Mouse (Mus musculus): ENCODE measurements around the gene Stard13.

The Stard13 gene

GRCm38 (mm10) chr5:151228367-151229005, 5.2 kb downstream of the Stard13 start:
- no peak for DNase-seq (ENCODE audit: low read depth, low spot score)

DNA sequence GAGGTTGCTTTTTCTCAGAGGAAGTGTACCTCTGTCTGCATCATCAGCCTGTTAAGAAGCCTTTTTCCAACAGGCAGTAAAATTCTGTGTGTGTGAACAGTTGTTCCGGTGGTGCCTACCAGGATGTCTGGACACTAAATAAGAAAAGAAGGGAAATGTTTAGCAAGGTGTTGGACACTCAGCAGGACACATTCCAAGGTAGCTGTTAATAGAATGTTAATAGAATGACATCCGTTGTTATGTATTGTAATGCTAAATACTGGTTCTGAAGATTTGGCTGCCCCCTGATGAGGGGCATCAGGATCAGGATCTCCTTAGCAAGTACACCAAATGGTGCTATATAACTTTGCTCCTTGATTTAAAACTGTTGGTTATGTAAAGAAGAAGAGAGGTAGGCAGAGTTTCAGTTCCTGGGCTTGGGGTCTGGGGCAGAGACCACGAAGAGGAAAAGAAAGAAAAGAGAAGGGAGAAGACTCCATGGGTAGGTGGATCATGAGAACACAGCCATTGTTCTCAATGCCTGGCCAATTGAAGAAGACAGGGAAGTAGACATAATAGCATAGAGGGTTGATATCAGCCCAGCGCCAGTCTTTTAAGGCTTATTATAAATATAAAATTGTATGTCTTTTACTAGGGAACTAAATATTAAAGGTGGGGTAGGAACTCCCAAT, 9.8 kb downstream of the Stard13 start:
- DNase-seq (ENCODE audit: low read depth, low spot score), result no peak

GRCm38 (mm10) chr5:151222791-151223190, 10.8 kb downstream of the Stard13 start:
- no peak for DNase-seq (ENCODE audit: low read depth, low spot score)

- no peak for DNase-seq (ENCODE audit: low read depth, low spot score)
Measured at GRCm38 (mm10) chr5:151218689-151219115, 14.9 kb downstream of the Stard13 start.

DNA sequence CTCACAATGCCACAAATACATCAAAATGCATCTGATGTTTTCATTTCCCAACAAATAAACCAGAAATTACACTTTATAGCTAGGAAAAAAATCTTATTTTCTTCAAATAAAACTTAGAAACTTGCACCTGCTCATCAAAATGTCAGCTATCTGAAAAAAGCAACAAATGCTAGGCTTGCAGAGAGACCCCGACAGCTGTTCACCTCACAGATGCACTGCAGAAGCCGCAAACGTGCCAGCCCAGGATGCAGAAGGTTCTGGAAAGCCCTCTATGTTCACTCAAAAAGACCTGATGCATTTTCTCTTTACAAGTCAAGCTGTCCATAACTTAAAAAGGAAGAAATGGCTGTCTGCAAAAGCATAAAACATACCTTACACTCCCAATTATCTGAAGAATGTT, 20.5 kb downstream of the Stard13 start:
- no peak for DNase-seq (ENCODE audit: low read depth, low spot score)

DNA sequence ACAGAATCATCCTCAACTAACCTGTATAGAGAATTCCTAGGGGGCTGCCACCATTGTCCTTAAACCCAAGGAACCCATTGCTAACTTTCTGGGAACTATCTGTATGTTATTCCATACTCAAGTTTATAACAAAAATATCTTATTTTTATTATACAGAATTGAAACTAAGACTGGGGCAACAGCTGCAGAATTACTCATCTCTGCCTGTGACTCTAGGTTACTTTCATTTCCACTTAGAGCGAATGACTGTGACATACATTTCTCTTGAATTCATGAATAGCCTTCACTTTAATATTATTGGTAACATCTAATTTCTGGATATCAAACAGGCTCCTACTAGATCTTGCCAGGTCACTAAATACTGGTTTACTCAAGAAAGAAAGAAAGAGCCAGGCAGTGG, 22.8 kb downstream of the Stard13 start:
- no peak for DNase-seq (ENCODE audit: low read depth, low spot score)

DNA sequence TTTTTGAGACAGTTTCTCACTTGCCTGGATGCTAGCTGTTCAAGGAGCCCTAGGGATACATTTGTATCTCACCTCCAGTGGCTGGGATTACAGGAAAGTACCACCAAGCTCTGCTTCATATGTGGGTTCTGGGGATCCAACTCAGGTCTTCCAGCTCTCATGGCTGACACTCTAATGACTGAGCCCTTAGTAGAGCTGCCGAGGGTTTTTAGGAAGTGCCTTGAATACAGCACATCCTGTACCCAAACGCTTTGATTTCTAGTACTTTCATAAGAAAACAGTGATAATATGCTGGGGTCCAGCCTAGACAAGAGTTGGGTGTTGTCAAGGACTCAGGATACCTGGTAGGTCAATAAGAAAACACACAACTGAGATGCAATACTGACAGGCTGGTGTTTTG, 23.6 kb downstream of the Stard13 start:
- no peak for DNase-seq (ENCODE audit: low read depth, low spot score)

DNA sequence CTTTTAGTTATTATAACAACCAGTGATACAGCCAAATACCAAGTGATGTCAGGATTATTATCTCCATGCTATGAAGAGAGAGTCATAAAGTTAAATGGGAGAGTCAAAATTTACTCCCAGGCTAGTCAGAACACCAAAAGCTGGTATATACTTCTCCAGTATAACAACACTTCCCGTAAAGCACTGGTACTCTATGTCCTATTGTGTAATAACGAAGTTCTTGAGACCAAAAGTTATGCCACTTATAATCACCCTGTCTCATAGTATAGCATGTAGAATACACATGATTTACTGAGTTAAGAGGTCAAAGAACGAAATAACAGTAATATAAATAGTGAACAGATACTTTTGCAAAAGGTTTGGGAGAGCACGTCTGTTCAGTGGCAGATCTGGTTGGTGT, 28.6 kb downstream of the Stard13 start:
- no peak for DNase-seq (ENCODE audit: low read depth, low spot score)

- DNase-seq (ENCODE audit: low read depth, low spot score), result no peak
Measured at GRCm38 (mm10) chr5:151202925-151203324, 30.7 kb downstream of the Stard13 start.

DNA sequence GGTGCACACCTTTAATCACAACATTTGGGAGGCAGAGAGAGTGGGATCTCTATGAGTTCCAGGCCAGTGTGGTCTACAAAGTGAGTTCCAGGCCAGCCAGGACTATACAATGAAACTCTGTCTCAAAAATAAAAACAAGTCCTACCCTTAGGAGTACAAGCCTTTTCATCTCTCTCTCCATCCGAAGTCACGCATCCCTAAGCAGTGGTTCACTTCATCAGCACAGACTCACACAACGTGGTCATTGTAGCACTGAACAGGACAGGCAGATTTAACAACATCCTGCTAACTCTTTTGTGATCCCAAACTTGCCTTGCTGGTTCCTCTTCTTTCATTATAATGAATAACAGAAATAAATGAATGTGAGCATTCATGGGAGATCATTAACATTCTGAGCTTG, 32.4 kb downstream of the Stard13 start:
- DNase-seq (ENCODE audit: low read depth, low spot score), result no peak

DNA sequence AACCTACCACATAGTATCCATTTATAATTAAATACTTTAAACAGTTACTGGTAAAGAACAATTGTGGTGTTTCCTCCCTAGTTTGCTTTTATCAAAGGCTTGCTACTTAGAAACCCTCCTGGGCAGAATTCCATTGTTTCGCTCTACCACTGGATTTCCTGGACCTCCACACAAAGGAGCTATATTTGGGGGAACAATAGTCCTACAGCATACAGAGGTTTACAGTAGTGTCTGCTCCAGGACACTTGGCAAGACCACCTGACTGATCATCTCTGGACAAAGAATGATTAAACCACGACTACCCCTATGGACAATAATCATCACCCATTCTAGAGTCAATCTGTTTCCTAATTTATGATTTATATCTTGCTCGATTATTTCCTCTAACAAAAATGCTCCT, 34.4 kb downstream of the Stard13 start:
- DNase-seq (ENCODE audit: low read depth, low spot score), result no peak

DNA sequence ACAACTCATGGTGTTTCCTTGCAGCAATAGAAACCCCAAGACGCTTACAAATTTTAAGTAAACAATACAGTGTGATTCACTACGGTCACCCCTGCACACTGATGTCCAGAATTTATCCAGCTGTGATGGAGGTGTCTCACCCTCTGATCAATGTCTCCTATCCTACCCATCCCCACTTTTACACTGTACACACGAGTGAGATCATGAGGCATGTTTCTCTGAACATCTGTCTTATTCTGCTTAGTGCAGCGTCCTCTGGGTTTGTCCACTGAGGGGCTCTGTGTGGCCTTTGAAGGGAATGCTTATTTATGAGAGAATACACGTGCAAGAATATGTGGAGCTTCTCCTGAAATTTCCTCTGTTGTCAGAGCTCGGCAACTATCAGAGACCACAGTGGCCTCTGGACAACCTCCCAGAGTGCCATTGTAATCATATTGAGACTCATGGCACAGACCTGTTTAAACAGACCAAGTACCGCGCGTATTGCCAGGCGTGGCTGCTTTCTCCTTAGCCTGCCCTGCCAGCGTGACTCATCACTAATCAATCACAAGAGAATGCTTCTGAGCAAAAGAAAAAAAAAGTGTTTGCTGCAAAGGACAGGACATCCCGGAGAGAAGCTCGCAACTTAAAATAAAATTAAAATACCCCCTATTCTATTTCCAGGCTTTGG, 36.9 kb downstream of the Stard13 start:
- DNase-seq (ENCODE audit: low read depth, low spot score), result no peak

GRCm38 (mm10) chr5:151193885-151194520, 39.6 kb downstream of the Stard13 start:
- DNase-seq (ENCODE audit: low read depth, low spot score), result no peak

- no peak for DNase-seq (ENCODE audit: low read depth, low spot score)
Measured at GRCm38 (mm10) chr5:151192266-151192665, 41.4 kb downstream of the Stard13 start.

- DNase-seq (ENCODE audit: low read depth, low spot score), result no peak
Measured at GRCm38 (mm10) chr5:151190764-151191163, 42.9 kb downstream of the Stard13 start.

DNA sequence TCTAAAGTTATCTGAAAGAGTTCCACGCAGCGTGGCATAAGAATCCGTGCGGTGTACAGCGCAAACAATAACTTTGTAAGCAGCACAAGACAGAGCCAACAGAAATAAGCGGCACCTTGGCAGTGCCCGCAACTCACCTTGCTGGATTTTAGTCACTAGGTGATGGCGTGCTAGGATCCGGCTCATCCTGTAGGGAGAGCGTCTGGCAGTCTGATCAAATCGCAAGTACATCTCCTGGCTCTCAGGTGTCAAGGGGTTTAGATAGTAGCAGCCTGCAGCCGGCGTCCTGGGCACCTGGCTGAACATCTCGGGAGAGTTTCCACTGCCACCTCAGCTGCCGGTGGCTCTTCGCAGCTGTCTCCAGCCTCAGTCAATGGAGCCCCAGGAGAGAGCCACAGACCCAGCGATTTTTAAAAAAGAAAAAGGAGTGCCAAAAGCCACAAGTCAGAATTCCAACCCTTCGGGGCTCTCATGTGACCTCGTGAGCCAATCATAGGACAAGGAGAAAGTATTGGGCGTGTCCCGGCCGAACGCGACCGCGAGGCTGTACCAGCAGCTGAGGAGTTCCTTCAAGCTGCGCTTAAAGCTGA, 43.8 kb downstream of the Stard13 start:
- DNase-seq (ENCODE audit: low read depth, low spot score), result no peak

DNA sequence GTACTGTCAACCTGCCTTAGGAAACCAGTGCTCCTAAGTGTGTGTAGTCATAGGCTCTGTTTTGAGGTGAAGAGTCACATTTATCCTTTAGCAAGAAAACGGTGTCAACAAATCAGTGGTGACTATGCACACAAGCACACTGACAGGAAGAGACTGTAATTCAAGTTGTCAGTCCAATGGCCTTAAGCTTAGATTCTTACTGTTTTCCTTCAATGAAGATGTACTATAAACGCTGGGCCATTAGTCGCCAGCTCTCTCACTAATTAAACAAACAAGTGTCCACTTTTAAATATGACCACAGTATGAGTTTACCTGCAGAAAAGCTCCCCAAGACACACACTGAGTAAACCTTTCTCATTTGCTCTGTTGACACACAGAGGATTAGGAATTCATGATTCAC, 44.3 kb downstream of the Stard13 start:
- DNase-seq (ENCODE audit: low read depth, low spot score), result no peak

- DNase-seq (ENCODE audit: low read depth, low spot score), result no peak
Measured at GRCm38 (mm10) chr5:151188659-151189058, 45.0 kb downstream of the Stard13 start.

DNA sequence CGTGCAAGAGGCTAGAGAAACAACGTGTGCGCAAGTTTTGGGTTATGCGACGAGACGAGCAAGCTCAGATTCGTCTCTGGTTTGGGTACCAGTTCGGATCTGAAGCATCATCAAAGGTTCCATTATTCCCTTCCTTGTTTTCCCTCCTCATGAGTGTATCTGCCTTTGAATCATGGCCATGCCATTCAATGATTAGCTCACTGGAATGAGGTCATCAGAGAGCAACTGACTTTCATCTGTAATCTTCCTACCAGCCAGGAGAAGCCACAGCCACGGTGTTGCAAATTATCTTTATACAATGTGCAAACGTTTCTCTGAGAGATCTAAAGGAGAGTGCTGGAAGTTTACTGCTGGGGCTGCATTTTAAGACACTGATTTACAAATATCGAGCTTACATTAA, 46.3 kb downstream of the Stard13 start:
- no peak for DNase-seq (ENCODE audit: low read depth, low spot score)

DNA sequence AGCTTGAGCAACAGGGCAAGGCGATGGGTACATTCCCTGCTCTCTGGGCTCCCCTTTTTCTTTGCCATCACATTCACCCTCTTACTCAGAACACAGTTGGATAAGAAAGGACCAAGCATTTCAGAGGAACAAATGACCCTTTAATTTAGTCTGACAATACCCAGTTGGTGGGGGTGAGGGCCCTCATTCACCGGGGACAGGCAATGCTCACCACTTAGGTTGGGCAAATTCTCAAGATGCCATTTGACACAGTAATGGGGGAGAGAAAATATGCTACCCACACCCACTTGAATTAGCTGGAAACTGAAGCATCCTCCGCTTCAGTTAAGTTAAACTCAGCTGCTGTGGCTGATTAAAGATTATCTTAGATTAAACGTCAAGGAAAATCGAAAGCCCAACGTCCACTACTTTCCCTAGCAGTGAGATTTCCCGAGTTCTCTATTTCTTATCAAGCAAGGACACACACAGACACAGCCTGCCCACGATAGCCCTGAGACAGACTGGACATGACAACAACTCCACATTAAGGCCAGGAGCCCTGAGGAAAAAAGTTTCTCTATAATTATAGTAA, 48.3 kb downstream of the Stard13 start:
- no peak for DNase-seq (ENCODE audit: low read depth, low spot score)

- no peak for DNase-seq (ENCODE audit: low read depth, low spot score)
Measured at GRCm38 (mm10) chr5:151183656-151184240, 49.9 kb downstream of the Stard13 start.

All from telencephalon, adult 2 months (tissue).